Mouse (Mus musculus) lung, adult 2 months (tissue): ENCODE results near the gene Pgghg. TPM values are rescaled to one million over a fixed set of nuclear protein-coding genes. Genes with fewer than 3 reads are reported as not detected.

Experiments used
- DNase-seq: peaks from one replicate; pipeline ENCODE4 v3.0.0; 2022
- H3K4me1 ChIP-seq: fragments of 200-500 bp; 2 replicates; pipeline ENCODE4 v1.6.1; 2011; ENCODE audit warnings: low read length; ENCODE audit not compliant: control insufficient read depth, insufficient read depth
- H3K4me3 ChIP-seq: fragments of 200-500 bp; replicated peaks from 2 replicates; pipeline ENCODE3; 2011; ENCODE audit warnings: low read depth, mild to moderate bottlenecking, control low read depth, low read length; ENCODE audit errors: extremely low read depth
- CTCF ChIP-seq: fragments of 200-500 bp; IDR thresholded peaks from 2 replicates; pipeline ENCODE4 v1.5.1; 2011; ENCODE audit warnings: mild to moderate bottlenecking, low read length, control low read depth; ENCODE audit not compliant: insufficient read depth
- POLR2A ChIP-seq: fragments of 200-500 bp; IDR thresholded peaks from 2 replicates; pipeline ENCODE4 v1.6.1; 2011; ENCODE audit warnings: low read depth, mild to moderate bottlenecking, control low read depth, low read length, borderline replicate concordance; ENCODE audit errors: extremely low read depth
- WGBS: fragments of 180-500 bp; shearing (Covaris S2); methylation state at CpG from one replicate; pipeline ENCODE4 v1.1.7; 2018; 5-methylcytosine and 5-hydroxymethylcytosine counted together
- polyA plus RNA-seq: library from polyadenylated mRNA; depleted of rRNA; stranded (reverse); fragments of >200 nt; gene quantifications from 2 replicates; pipeline ENCODE4 v1.2.3, GENCODE M21; 2012; rRNA removed

The Pgghg gene
- polyA plus RNA-seq = 38.1 and 39.3 TPM in 2 replicates

- TF ChIP-seq CTCF (peak; percentile 73), POLR2A (peak; percentile 86)
- Histone ChIP-seq H3K4me1 (peaks cover 14% of the 10 kb centered on the region), H3K4me3 (peak within 1 kb of the TSS; percentile 95)
- peak; percentile 83 for DNase-seq
- WGBS = under 1% methylated on average over 33 of the region's 33 CpGs
Measured at GRCm38 (mm10) chr7:140941222-140942051, at the start of gene Pgghg. TSS of gene Pgghg (plus strand) at chr7:140941391.

- H3K4me1 ChIP-seq = no peaks in the 10 kb centered on the region
- 89% methylated on average over 7 of the region's 7 CpGs for WGBS
- no peak overlapping the region for H3K4me3 ChIP-seq
- no peak for DNase-seq
- TF ChIP-seq CTCF = no peak
- no peak for TF ChIP-seq POLR2A
Measured at GRCm38 (mm10) chr7:140894031-140894430, 47.2 kb upstream of the Pgghg start.

- DNase-seq = no peak
- Histone ChIP-seq H3K4me3 (no peak overlapping the region), H3K4me1 (no peaks in the 10 kb centered on the region)
- 87% methylated on average over 3 of the region's 3 CpGs for WGBS
- TF ChIP-seq CTCF = no peak
- TF ChIP-seq POLR2A = no peak
Measured at GRCm38 (mm10) chr7:140894611-140895010, 46.6 kb upstream of the Pgghg start.

- no peak for TF ChIP-seq POLR2A
- no peak for TF ChIP-seq CTCF
- H3K4me3 ChIP-seq = no peak overlapping the region
- DNase-seq = no peak
- WGBS = 88% methylated on average over 7 of the region's 7 CpGs
- no peaks in the 10 kb centered on the region for H3K4me1 ChIP-seq
Measured at GRCm38 (mm10) chr7:140897863-140898262, 43.3 kb upstream of the Pgghg start.

GRCm38 (mm10) chr7:140899121-140899520 lies 42.1 kb upstream of the Pgghg start:
- WGBS = 60% methylated on average over 3 of the region's 3 CpGs
- no peak for DNase-seq

GRCm38 (mm10) chr7:140900220-140900619 lies 41.0 kb upstream of the Pgghg start, which contains the start of gene Cox8b:
TSS of gene Cox8b (minus strand) at chr7:140900446.
- Histone ChIP-seq H3K4me3 (no peak within 1 kb of the TSS), H3K4me1 (0 out of 2 replicates have a peak, but pooled peaks cover 2% of the 10 kb centered on the region)
- WGBS = 63% methylated on average over 10 of the region's 10 CpGs
- DNase-seq = no peak
- TF ChIP-seq POLR2A (no peak), CTCF (no peak)

More at GRCm38 (mm10) chr7:140899121-140899520, 42.1 kb upstream of the Pgghg start:
- 0 out of 2 replicates have a peak, but pooled peaks cover 2% of the 10 kb centered on the region for H3K4me1 ChIP-seq
- no peak overlapping the region for H3K4me3 ChIP-seq
- TF ChIP-seq POLR2A (no peak), CTCF (no peak)

- Histone ChIP-seq H3K4me3 (no peak overlapping the region), H3K4me1 (0 out of 2 replicates have a peak, but pooled peaks cover 2% of the 10 kb centered on the region)
- WGBS = 69% methylated on average over 15 of the region's 15 CpGs
- TF ChIP-seq POLR2A (no peak), CTCF (no peak)
- peak; percentile 20 for DNase-seq
Measured at GRCm38 (mm10) chr7:140902036-140902875, 38.9 kb upstream of the Pgghg start.

GRCm38 (mm10) chr7:140903212-140903611 lies 38.0 kb upstream of the Pgghg start:
- peak; percentile 86 for DNase-seq
- Histone ChIP-seq H3K4me3 (no peak overlapping the region), H3K4me1 (0 out of 2 replicates have a peak, but pooled peaks cover 2% of the 10 kb centered on the region)
- WGBS = 22% methylated on average over 13 of the region's 13 CpGs
- peak; percentile 95 for TF ChIP-seq CTCF
- TF ChIP-seq POLR2A = no peak

- Histone ChIP-seq H3K4me1 (peaks cover 5% of the 10 kb centered on the region), H3K4me3 (no peak overlapping the region)
- TF ChIP-seq POLR2A (no peak), CTCF (no peak)
- DNase-seq = no peak
- WGBS = 91% methylated on average over 2 of the region's 2 CpGs
Measured at GRCm38 (mm10) chr7:140905642-140906081, 35.5 kb upstream of the Pgghg start.
